21 mouse cellular contexts compared by ENCODE assay signal in genomic region chr1:151758991-151759390, GRCm38 (mm10).
"Had no signal": no experiment of that assay in that cellular context is flagged by ENCODE, and none has a peak within 500 bp of the region (broad histone marks: within the 10 kb centered on the region; RNA-seq: fewer than 3 reads in every experiment).

No protein-coding gene starts in this region.

- H3K9ac ChIP-seq: intestine, embryonic 15.5 days; liver, embryonic 15.5 days; midbrain, embryonic 13.5 days; neural tube, embryonic 13.5 days had no signal

- H3K4me3 ChIP-seq: intestine, embryonic 15.5 days; layer of hippocampus, adult 2 months; liver, embryonic 15.5 days; megakaryocyte, embryonic 14.5 days; midbrain, embryonic 10.5 days; midbrain, embryonic 13.5 days; myocyte; neural tube, embryonic 13.5 days had no signal

- ATAC-seq: intestine, embryonic 15.5 days; midbrain, embryonic 13.5 days; midbrain, embryonic 16.5 days had no signal

- H3K36me3 ChIP-seq: intestine, embryonic 15.5 days had no signal

- H3K4me2 ChIP-seq: intestine, embryonic 15.5 days; midbrain, embryonic 13.5 days; neural tube, embryonic 13.5 days had no signal

- H3K27ac ChIP-seq: intestine, embryonic 15.5 days; kidney, postnatal 0 days; layer of hippocampus, adult 2 months; liver, embryonic 15.5 days; midbrain, embryonic 10.5 days; midbrain, embryonic 13.5 days; neural tube, embryonic 13.5 days had no signal

- H3K27me3 ChIP-seq: intestine, embryonic 15.5 days; liver, embryonic 15.5 days; megakaryocyte, embryonic 14.5 days; midbrain, embryonic 13.5 days; neural tube, embryonic 13.5 days had no signal

- DNase-seq: kidney, adult 11 months; kidney, adult 9 months; kidney, postnatal 25 days; layer of hippocampus, adult 9-11 months; lung, adult 18-20 months; retina, postnatal 1 day; right cerebral cortex, postnatal 25 days; spleen, adult 18-20 months; thymus, adult 2 months; thymus, postnatal 14 days; thymus, postnatal 4 days had no signal

- H3K9me3 ChIP-seq: intestine, embryonic 15.5 days; liver, embryonic 15.5 days; megakaryocyte, embryonic 14.5 days; midbrain, embryonic 10.5 days; midbrain, embryonic 13.5 days; neural tube, embryonic 13.5 days had no signal
